Mouse (Mus musculus) CH12.LX (cell line): ENCODE measurements around the gene Plcl2. TPM values are rescaled to one million over a fixed set of nuclear protein-coding genes. Genes with fewer than 3 reads are reported as not detected.

Source experiments
- DNase-seq: peaks from one replicate; pipeline ENCODE4 v3.0.0-alpha.2; 2013; ENCODE audit errors: extremely low read depth
- H3K27ac ChIP-seq: 2 replicates; pipeline ENCODE4 v1.5.1; 2012; ENCODE audit warnings: low read depth, mild to moderate bottlenecking, control low read depth, moderate library complexity; ENCODE audit not compliant: insufficient read depth
- H3K27me3 ChIP-seq: replicated peaks from 2 replicates; pipeline ENCODE3; 2012; ENCODE audit warnings: inconsistent platforms
- H3K36me3 ChIP-seq, 2 experiments: replicated peaks in 1 of 2; 2 replicates each; pipeline versions ENCODE3 to v1.6.1; 2012; ENCODE audit warnings: inconsistent platforms in 1 of 2, low read length in 1 of 2, mild to moderate bottlenecking in 1 of 2, mixed read lengths in 1 of 2, moderate library complexity in 1 of 2; ENCODE audit not compliant: control insufficient read depth in 1 of 2, insufficient read depth in 1 of 2
- H3K4me1 ChIP-seq, 2 experiments: 2 replicates each; pipeline ENCODE4 v1.6.1; 2012; ENCODE audit warnings: inconsistent platforms in 1 of 2, moderate library complexity in 1 of 2; ENCODE audit not compliant: insufficient read depth in 2 of 2, control insufficient read depth in 1 of 2
- H3K4me2 ChIP-seq: 2 replicates; pipeline ENCODE4 v1.6.1; 2012; ENCODE audit warnings: low read depth, mild to moderate bottlenecking, control low read depth; ENCODE audit not compliant: poor library complexity, insufficient read depth, severe bottlenecking
- H3K4me3 ChIP-seq, 3 experiments: fragments of 150-350 bp in 1 of 3; sonication (generic) in 1 of 3; replicated peaks in 1 of 3; 2 replicates each; pipeline versions ENCODE3 to v1.5.1; 2011 to 2012; ENCODE audit warnings: low read depth in 2 of 3, low read length in 2 of 3, mild to moderate bottlenecking in 2 of 3, moderate library complexity in 2 of 3, control low read depth in 1 of 3, improper control_type of control experiment in 1 of 3, inconsistent platforms in 1 of 3, mixed read lengths in 1 of 3; ENCODE audit not compliant: poor library complexity in 1 of 3
- H3K79me2 ChIP-seq: replicated peaks from 2 replicates; pipeline ENCODE4 v1.6.1; 2012; ENCODE audit warnings: mild to moderate bottlenecking, moderate library complexity; ENCODE audit not compliant: control insufficient read depth, poor library complexity, insufficient read depth, severe bottlenecking; ENCODE audit errors: extremely low read depth
- H3K9ac ChIP-seq: 2 replicates; pipeline ENCODE4 v1.6.1; 2012; ENCODE audit warnings: low read depth, mild to moderate bottlenecking, control low read depth, moderate library complexity; ENCODE audit not compliant: insufficient read depth
- H3K9me3 ChIP-seq: replicated peaks from 2 replicates; pipeline ENCODE3; 2012; ENCODE audit warnings: low read length, inconsistent platforms, mixed read lengths
- CHD2 ChIP-seq: IDR thresholded peaks from 2 replicates; pipeline ENCODE4 v1.6.1; 2011; ENCODE audit warnings: low read length, improper control_type of control experiment
- CTCF ChIP-seq, 2 experiments: IDR thresholded peaks in 1 of 2; conservative IDR thresholded peaks in 1 of 2; 2 replicates each; pipeline ENCODE4 v1.5.1; 2011 to 2012; ENCODE audit warnings: low read depth in 2 of 2, low read length in 2 of 2, improper control_type of control experiment in 1 of 2, inconsistent platforms in 1 of 2, mild to moderate bottlenecking in 1 of 2, moderate library complexity in 1 of 2
- EP300 ChIP-seq: IDR thresholded peaks from 2 replicates; pipeline ENCODE4 v1.6.1; 2011; ENCODE audit warnings: low read length, improper control_type of control experiment
- HCFC1 ChIP-seq: IDR thresholded peaks from 2 replicates; pipeline ENCODE4 v1.6.1; 2012; ENCODE audit warnings: low read depth, mild to moderate bottlenecking, inconsistent platforms, low read length, improper control_type of control experiment
- IRF4 ChIP-seq: IDR thresholded peaks from 2 replicates; pipeline ENCODE4 v1.6.1; 2014; ENCODE audit warnings: low read depth, mild to moderate bottlenecking, inconsistent platforms, low read length, improper control_type of control experiment
- JUN ChIP-seq: IDR thresholded peaks from 2 replicates; pipeline ENCODE4 v1.6.1; 2011; ENCODE audit warnings: low read depth, mild to moderate bottlenecking, low read length, improper control_type of control experiment, moderate library complexity; ENCODE audit not compliant: insufficient read depth
- MAFK ChIP-seq: IDR thresholded peaks from 2 replicates; pipeline ENCODE4 v1.6.1; 2011; ENCODE audit warnings: low read length, improper control_type of control experiment; ENCODE audit not compliant: insufficient replicate concordance
- MAZ ChIP-seq: IDR thresholded peaks from 2 replicates; pipeline ENCODE4 v1.6.1; 2012; ENCODE audit warnings: low read depth, mild to moderate bottlenecking, inconsistent platforms, low read length, improper control_type of control experiment, moderate library complexity
- MXI1 ChIP-seq: IDR thresholded peaks from 2 replicates; pipeline ENCODE4 v1.6.1; 2011; ENCODE audit warnings: mild to moderate bottlenecking, low read depth, low read length, improper control_type of control experiment
- NELFE ChIP-seq: IDR thresholded peaks from 2 replicates; pipeline ENCODE4 v1.6.1; 2011; ENCODE audit warnings: low read depth, low read length, improper control_type of control experiment
- RAD21 ChIP-seq: IDR thresholded peaks from 2 replicates; pipeline ENCODE4 v1.6.1; 2011; ENCODE audit warnings: low read depth, mild to moderate bottlenecking, low read length, improper control_type of control experiment, moderate library complexity
- TBP ChIP-seq: conservative IDR thresholded peaks from 2 replicates; pipeline ENCODE4 v1.6.1; 2011; ENCODE audit warnings: low read depth, low read length, improper control_type of control experiment
- USF2 ChIP-seq: conservative IDR thresholded peaks from 2 replicates; pipeline ENCODE4 v1.6.1; 2011; ENCODE audit warnings: low read depth, low read length, improper control_type of control experiment
- ZC3H11A ChIP-seq: IDR thresholded peaks from 2 replicates; pipeline ENCODE4 v1.6.1; 2012; ENCODE audit warnings: low read depth, mild to moderate bottlenecking, inconsistent platforms, low read length, improper control_type of control experiment
- ZMIZ1 ChIP-seq: IDR thresholded peaks from 2 replicates; pipeline ENCODE4 v1.6.1; 2012; ENCODE audit warnings: low read depth, mild to moderate bottlenecking, inconsistent platforms, low read length, improper control_type of control experiment
- dilution Hi-C: fragments of 300-500 bp; cut with MboI; formaldehyde crosslinking; loops from 2 replicates; pipeline ENCODE4 v1.14.3; 2020; ENCODE audit warnings: low sequenced_read_pairs; ENCODE audit not compliant: extremely low pct_unique_long_range_greater_than_20kb, extremely low pct_ligation_motif_present
- in situ Hi-C: fragments of 300-500 bp; cut with MboI; formaldehyde crosslinking; loops from 3 replicates; pipeline ENCODE4 v1.14.3; 2019; ENCODE audit warnings: low sequenced_read_pairs, low pct_ligation_motif_present, low pct_unique_long_range_greater_than_20kb, mixed read lengths
- polyA plus RNA-seq: library from polyadenylated mRNA; unstranded; fragments of >175 nt; gene quantifications from 2 replicates; pipeline ENCODE4 v1.2.1, GENCODE M21; 2012; ENCODE audit warnings: low read depth; ENCODE audit not compliant: insufficient read length
- total RNA-seq, 2 experiments: library from RNA; depleted of rRNA; stranded (reverse); fragments of 300-350 nt in 1 of 2; fragments of >200 nt in 1 of 2; gene quantifications; 2 replicates each; pipeline ENCODE4 v1.2.3; 2012 to 2014

Plcl2 gene
- total and polyA plus RNA-seq, 3 experiments = 9.0 to 16.6 (median 12.7) TPM

DNA sequence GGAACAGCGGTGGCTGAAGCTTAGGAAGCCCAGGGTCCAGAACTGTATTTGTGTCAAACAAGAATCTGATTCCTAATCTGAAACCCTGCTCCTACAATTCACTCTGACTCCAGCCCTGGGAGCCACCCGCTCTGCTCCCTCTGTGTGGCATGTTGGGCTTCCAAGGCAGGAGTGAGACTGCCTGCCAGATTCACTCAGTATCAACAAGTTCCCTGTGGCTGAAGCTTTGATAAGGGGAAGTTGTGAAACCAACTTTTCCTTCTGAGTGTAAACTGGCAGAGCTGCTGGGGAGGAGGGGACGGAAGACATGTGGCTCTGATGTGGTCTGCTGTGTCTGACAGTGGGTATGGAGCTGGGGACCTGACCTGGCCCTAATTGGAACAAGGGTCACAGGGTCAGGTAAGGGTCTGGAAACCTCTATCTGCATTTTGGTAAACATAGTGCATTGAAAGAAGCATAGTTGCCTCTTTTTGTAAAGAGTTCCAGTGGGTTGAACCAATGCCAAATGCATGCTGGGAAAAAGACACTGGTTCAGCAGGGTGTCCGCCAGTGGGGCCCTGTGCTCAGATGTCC, 226.3 kb downstream of the Plcl2 start:
- no peak for DNase-seq
- dilution Hi-C loops = no loop called here
- Histone ChIP-seq H3K9ac (no peak overlapping the region), H3K36me3 (peaks cover 6 to 51% of the 10 kb centered on the region in 2 experiments), H3K9me3 (no peaks in the 10 kb centered on the region), H3K79me2 (no peaks in the 10 kb centered on the region), H3K4me2 (no peak overlapping the region), H3K27ac (no peak overlapping the region), H3K4me3 (no peak overlapping the region), H3K4me1 (no peaks in the 10 kb centered on the region), H3K27me3 (no peaks in the 10 kb centered on the region)
- in situ Hi-C loops = no loop called here
- TF ChIP-seq ZC3H11A = no peak
- TF ChIP-seq TBP = no peak
- no peak for TF ChIP-seq HCFC1
- no peak for TF ChIP-seq CTCF (conservative IDR thresholded peaks at IDR 0.05 in 1 of 2, IDR thresholded peaks at IDR 0.05 in 1 of 2; ENCODE audit: low read depth in 2 of 2, low read length in 2 of 2)
- no peak for TF ChIP-seq JUN
- no peak for TF ChIP-seq NELFE
- no peak for TF ChIP-seq EP300
- no peak for TF ChIP-seq USF2

DNA sequence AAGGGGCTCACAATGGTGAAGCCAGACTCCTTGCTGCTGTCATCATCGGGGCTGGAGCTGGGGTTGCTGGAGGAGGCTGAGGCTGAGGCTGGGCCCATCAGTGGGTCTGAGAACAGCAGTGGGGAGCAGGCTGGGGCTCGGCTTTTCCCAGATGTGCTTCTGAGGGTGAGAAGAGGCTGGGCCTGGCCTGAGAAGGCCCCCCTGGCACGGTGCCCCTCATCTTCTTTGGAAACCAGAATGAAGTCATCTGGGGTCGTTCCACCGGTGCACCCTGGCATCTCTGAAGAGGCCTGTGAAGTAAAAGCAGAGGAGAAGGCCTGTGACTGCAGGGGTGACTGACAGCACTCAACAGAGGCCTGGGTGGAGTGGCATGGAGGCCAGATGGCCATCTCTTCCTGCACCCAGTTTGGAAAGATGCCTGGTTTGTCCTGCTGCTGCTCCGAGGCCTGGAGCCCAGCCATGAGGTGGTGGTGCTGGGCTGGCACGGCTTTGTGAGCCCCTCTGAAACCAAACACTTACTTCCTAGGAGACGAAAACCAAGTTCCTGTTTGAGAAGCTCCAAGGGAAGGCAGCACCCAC, 226.8 kb downstream of the Plcl2 start:
- no peaks in the 10 kb centered on the region for H3K27me3 ChIP-seq
- H3K79me2 ChIP-seq = no peaks in the 10 kb centered on the region
- no peak overlapping the region for H3K4me2 ChIP-seq
- no peaks in the 10 kb centered on the region for H3K4me1 ChIP-seq
- no peak for DNase-seq
- no peak overlapping the region for H3K9ac ChIP-seq
- in situ Hi-C loops (no loop called here), dilution Hi-C loops (no loop called here)
- H3K36me3 ChIP-seq = peaks cover 6 to 54% of the 10 kb centered on the region in 2 experiments
- no peak overlapping the region for H3K27ac ChIP-seq
- TF ChIP-seq MXI1 = no peak
- no peak for TF ChIP-seq JUN
- no peak for TF ChIP-seq ZMIZ1
- TF ChIP-seq MAFK = no peak
- no peak for TF ChIP-seq CHD2
- no peak for TF ChIP-seq USF2
- TF ChIP-seq RAD21 = no peak
- no peak for TF ChIP-seq IRF4
- TF ChIP-seq MAZ = no peak
- H3K9me3 ChIP-seq = no peaks in the 10 kb centered on the region
- no peak overlapping the region for H3K4me3 ChIP-seq
